Mouse (Mus musculus) forebrain, postnatal 0 days (tissue): ENCODE data around the gene Fndc8. TPM values are rescaled to one million over a fixed set of nuclear protein-coding genes. Genes with fewer than 3 reads are reported as not detected.

Source experiments
- ATAC-seq: fragments of 200-750 bp; cut with Nextera tagmentation; 2 replicates; pipeline ENCODE4 v1.8.0; 2017; ENCODE audit warnings: mild to moderate bottlenecking, moderate library complexity
- DNase-seq: peaks from one replicate; pipeline ENCODE4 v3.0.0-alpha.2; 2015
- H3K27ac ChIP-seq: fragments of 300-500 bp; sonication (generic); 2 replicates; pipeline ENCODE4 v1.5.1; 2014; ENCODE audit warnings: low read depth, mild to moderate bottlenecking, antibody characterized with exemption, low read length, moderate library complexity, mixed read lengths
- H3K27me3 ChIP-seq: fragments of 300-500 bp; sonication (generic); 2 replicates; pipeline ENCODE4 v1.6.1; 2014; ENCODE audit warnings: mild to moderate bottlenecking, low read length, mixed read lengths; ENCODE audit not compliant: insufficient read depth
- H3K36me3 ChIP-seq: fragments of 300-500 bp; sonication (generic); 2 replicates; pipeline ENCODE4 v1.6.1; 2014; ENCODE audit warnings: mild to moderate bottlenecking, moderate library complexity; ENCODE audit not compliant: insufficient read depth
- H3K4me1 ChIP-seq: fragments of 300-500 bp; sonication (generic); 2 replicates; pipeline ENCODE4 v1.6.1; 2014; ENCODE audit warnings: antibody characterized with exemption; ENCODE audit not compliant: insufficient read depth
- H3K4me2 ChIP-seq: fragments of 300-500 bp; sonication (generic); 2 replicates; pipeline ENCODE4 v1.6.1; 2014; ENCODE audit warnings: low read depth, mild to moderate bottlenecking, moderate library complexity
- H3K4me3 ChIP-seq: fragments of 300-500 bp; sonication (generic); 2 replicates; pipeline ENCODE4 v1.5.1; 2014; ENCODE audit warnings: low read depth, low read length, mixed read lengths
- H3K9ac ChIP-seq: fragments of 300-500 bp; sonication (generic); 2 replicates; pipeline ENCODE4 v1.6.1; 2014; ENCODE audit warnings: mild to moderate bottlenecking
- H3K9me3 ChIP-seq: fragments of 300-500 bp; sonication (generic); 2 replicates; pipeline ENCODE4 v1.6.1; 2016; ENCODE audit warnings: low read length
- CTCF ChIP-seq: sonication (generic); IDR thresholded peaks from 2 replicates; pipeline ENCODE4 v1.5.1; 2016; ENCODE audit warnings: antibody characterized with exemption, control low read depth, low read depth
- WGBS: fragments of 180-500 bp; shearing (Covaris S2); extraction: QIAGEN DNeasy Blood & Tissue Kit; methylation state at CpG from one replicate; pipeline ENCODE4 v1.1.7; 2014; 5-methylcytosine and 5-hydroxymethylcytosine counted together
- polyA plus RNA-seq: library from polyadenylated mRNA; unstranded; fragments of >200 nt; fragmentation: Nextera tagmentation; extraction: Ambion mirVana; gene quantifications from 2 replicates; pipeline ENCODE4 v1.2.1, GENCODE M21; 2015
- total RNA-seq: library from RNA; depleted of rRNA; stranded (reverse); fragments of >200 nt; gene quantifications from 2 replicates; pipeline ENCODE4 v1.2.3, GENCODE M21; 2014; rRNA removed

The Fndc8 gene
- total and polyA plus RNA-seq, 2 experiments from 2014 or later = 0.29 TPM; not detected in 1

DNA sequence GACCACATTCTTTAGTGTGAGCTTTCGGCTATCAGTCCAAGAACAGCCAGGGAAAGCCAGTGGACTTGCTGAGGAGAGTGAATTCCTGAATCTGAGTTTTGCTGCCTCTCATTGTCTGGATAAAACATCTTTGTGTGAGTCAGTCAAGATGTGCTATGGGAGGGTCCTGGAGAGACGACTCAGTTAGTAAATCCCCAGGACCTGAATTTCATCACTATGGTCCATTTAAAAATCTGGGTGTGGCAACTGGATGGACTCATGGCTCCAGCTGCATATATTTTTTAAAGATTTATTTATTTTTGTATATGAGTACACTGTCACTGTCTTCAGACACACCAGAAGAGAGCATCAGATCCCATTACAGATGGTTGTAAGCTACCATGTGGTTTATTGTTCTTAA lies 53.7 kb downstream of the Fndc8 start:
- Histone ChIP-seq H3K9ac (no peak overlapping the region), H3K27ac (no peak overlapping the region), H3K9me3 (no peaks in the 10 kb centered on the region), H3K4me2 (no peak overlapping the region), H3K4me1 (no peaks in the 10 kb centered on the region), H3K36me3 (no peaks in the 10 kb centered on the region), H3K27me3 (peaks cover 7% of the 10 kb centered on the region), H3K4me3 (no peak overlapping the region)
- ATAC-seq (no peak), DNase-seq (no peak)
- no peak for TF ChIP-seq CTCF
- WGBS = 70% methylated on average over 2 of the region's 2 CpGs

DNA sequence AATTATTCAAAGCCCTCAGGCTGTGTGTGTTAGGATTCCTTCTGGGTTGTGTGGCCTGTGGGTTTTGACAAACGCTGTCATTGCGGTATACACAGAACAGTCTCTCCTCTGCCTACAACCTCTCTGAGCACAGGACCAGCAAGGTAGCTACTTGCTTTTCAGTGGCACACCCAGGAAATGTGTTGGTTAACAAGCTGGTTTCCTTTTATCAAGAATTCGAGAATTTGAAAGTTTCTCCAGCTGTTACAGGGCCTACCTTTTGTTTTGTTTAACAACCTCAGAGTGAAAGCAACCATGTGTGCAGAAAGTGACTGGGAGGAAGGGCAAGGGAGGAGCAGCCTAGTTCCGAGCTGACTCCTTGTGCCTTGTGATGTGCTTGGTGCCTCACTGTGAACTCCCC lies 55.5 kb downstream of the Fndc8 start:
- H3K27me3 ChIP-seq = peaks cover 20% of the 10 kb centered on the region
- no peak for ATAC-seq
- H3K36me3 ChIP-seq = no peaks in the 10 kb centered on the region
- H3K4me3 ChIP-seq = no peak overlapping the region
- H3K9me3 ChIP-seq = no peaks in the 10 kb centered on the region
- H3K4me2 ChIP-seq = no peak overlapping the region
- H3K4me1 ChIP-seq = no peaks in the 10 kb centered on the region
- 46% methylated on average over 4 of the region's 4 CpGs for WGBS
- no peak overlapping the region for H3K27ac ChIP-seq
- no peak for TF ChIP-seq CTCF
- H3K9ac ChIP-seq = no peak overlapping the region
- no peak for DNase-seq

DNA sequence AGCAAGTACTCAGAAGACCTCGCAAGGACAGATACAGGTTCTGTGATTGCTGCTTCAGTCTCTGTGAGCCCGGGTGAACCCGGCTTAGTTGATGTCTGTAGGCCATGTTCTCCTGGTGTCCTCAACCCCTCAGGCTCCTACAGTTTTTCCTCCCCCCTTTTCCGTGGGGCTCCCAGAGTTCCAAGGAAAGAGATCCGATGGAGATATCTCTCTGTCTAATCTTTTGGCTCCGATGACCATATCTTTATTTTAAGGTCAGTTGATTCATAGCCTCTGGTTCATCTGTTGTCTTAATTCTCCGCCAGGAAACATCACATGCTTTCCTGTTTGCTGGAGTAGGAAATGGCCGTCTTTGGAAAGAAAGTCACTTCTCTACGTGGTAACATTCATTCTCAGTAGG lies 57.1 kb downstream of the Fndc8 start:
- 83% methylated on average over 9 of the region's 9 CpGs for WGBS

More for the DNA sequence above, 57.1 kb downstream of the Fndc8 start:
- Histone ChIP-seq H3K36me3 (no peaks in the 10 kb centered on the region), H3K4me2 (no peak overlapping the region), H3K4me3 (no peak overlapping the region), H3K4me1 (no peaks in the 10 kb centered on the region), H3K27ac (no peak overlapping the region), H3K9ac (no peak overlapping the region), H3K9me3 (no peaks in the 10 kb centered on the region), H3K27me3 (peaks cover 30% of the 10 kb centered on the region)
- no peak for ATAC-seq
- no peak for DNase-seq
- TF ChIP-seq CTCF = no peak

Other genes starting within 250 kb of the Fndc8 start
- 0.23 TPM in 1 of 2 replicates, not detected in the other for gene Cct6b, start 127.8 kb upstream of the Fndc8 start, total RNA-seq
- gene Cct6b, start 127.8 kb upstream of the Fndc8 start, polyA plus RNA-seq = 0.19 and 0.28 TPM in 2 replicates
- gene Zfp830, start 127.8 kb upstream of the Fndc8 start, total RNA-seq = 21.5 and 23.8 TPM in 2 replicates
- 17.0 and 19.6 TPM in 2 replicates for gene Zfp830, start 127.8 kb upstream of the Fndc8 start, polyA plus RNA-seq
- gene Lig3, start 111.0 kb upstream of the Fndc8 start, total RNA-seq = 41.2 and 53.6 TPM in 2 replicates
- 13.4 and 18.3 TPM in 2 replicates for gene Lig3, start 111.0 kb upstream of the Fndc8 start, polyA plus RNA-seq
- 4.3 and 6.0 TPM in 2 replicates for gene Rffl, start 20.9 kb upstream of the Fndc8 start, total RNA-seq
- gene Rffl, start 20.9 kb upstream of the Fndc8 start, polyA plus RNA-seq = 2.3 and 2.8 TPM in 2 replicates
- 8.6 and 9.5 TPM in 2 replicates for gene Rad51d, start 1.5 kb upstream of the Fndc8 start, total RNA-seq
- 13.4 and 14.0 TPM in 2 replicates for gene Rad51d, start 1.5 kb upstream of the Fndc8 start, polyA plus RNA-seq
- 31.5 and 34.9 TPM in 2 replicates for gene Nle1, start 16.3 kb downstream of the Fndc8 start, total RNA-seq
- gene Nle1, start 16.3 kb downstream of the Fndc8 start, polyA plus RNA-seq = 26.4 and 27.2 TPM in 2 replicates
- 1.4 and 3.0 TPM in 2 replicates for gene Unc45b, start 18.4 kb downstream of the Fndc8 start, total RNA-seq
- 2.2 and 2.4 TPM in 2 replicates for gene Unc45b, start 18.4 kb downstream of the Fndc8 start, polyA plus RNA-seq
- 2.6 and 5.4 TPM in 2 replicates for gene Slfn5, start 59.2 kb downstream of the Fndc8 start, total RNA-seq
- 1.5 and 2.4 TPM in 2 replicates for gene Slfn5, start 59.2 kb downstream of the Fndc8 start, polyA plus RNA-seq
- 1.3 and 2.2 TPM in 2 replicates for gene Slfn9, start 99.7 kb downstream of the Fndc8 start, total RNA-seq
- gene Slfn9, start 99.7 kb downstream of the Fndc8 start, polyA plus RNA-seq = 0.93 and 1.3 TPM in 2 replicates
- gene Slfn8, start 128.7 kb downstream of the Fndc8 start, total RNA-seq = 0.23 and 0.29 TPM in 2 replicates
- gene Slfn8, start 128.7 kb downstream of the Fndc8 start, polyA plus RNA-seq = 0.06 and 0.27 TPM in 2 replicates
- gene Slfn2, start 173.0 kb downstream of the Fndc8 start, total RNA-seq = 1.8 and 3.5 TPM in 2 replicates
- gene Slfn2, start 173.0 kb downstream of the Fndc8 start, polyA plus RNA-seq = 1.5 and 1.9 TPM in 2 replicates
- 0.14 TPM in 1 of 2 replicates, not detected in the other for gene Slfn1, start 224.7 kb downstream of the Fndc8 start, total RNA-seq
- 0.08 TPM in 1 of 2 replicates, not detected in the other for gene Slfn1, start 224.7 kb downstream of the Fndc8 start, polyA plus RNA-seq